Mouse (Mus musculus) thymus, adult 2 months (tissue): ENCODE measurements at regions not wholly inside any gene's neighbourhood (a gene's known extent, or its start where the extent isn't known, plus 50 kb on each side); places are given as distances from the start of the nearest gene placed in this dataset.

Source experiments
- CTCF ChIP-seq: fragments of 200-500 bp; IDR thresholded peaks from 2 replicates; pipeline ENCODE4 v1.5.1; 2012; ENCODE audit warnings: mild to moderate bottlenecking, control low read depth, low read length, moderate library complexity, borderline replicate concordance; ENCODE audit not compliant: control insufficient read depth, poor library complexity, insufficient read depth; ENCODE audit errors: extremely low read depth
- POLR2A ChIP-seq: fragments of 200-500 bp; IDR thresholded peaks from 2 replicates; pipeline ENCODE4 v1.6.1; 2012; ENCODE audit warnings: mild to moderate bottlenecking, low read length, control low read depth, moderate library complexity; ENCODE audit not compliant: control insufficient read depth, poor library complexity, insufficient read depth; ENCODE audit errors: extremely low read depth

- TF ChIP-seq CTCF (no peak), POLR2A (no peak)
Observed at GRCm38 (mm10) chrX:93049755-93050143, 236.5 kb upstream of the Arx start.
